Mouse (Mus musculus) gastrocnemius, adult 8-10 months (tissue): Measurements from ENCODE around the gene Spag8. TPM values are rescaled to one million over a fixed set of nuclear protein-coding genes. Genes with fewer than 3 reads are reported as not detected.

Source experiments
- DNase-seq, 2 experiments: peaks; one replicate each; pipeline ENCODE4 v3.0.0; 2022; ENCODE audit warnings: low spot score in 2 of 2
- total RNA-seq, 4 experiments: library from RNA; stranded (reverse); gene quantifications; 2 replicates each; pipeline ENCODE4 v1.2.4; 2022

Spag8 gene
- total RNA-seq, 4 experiments from 2014 or later = not detected

- no peak for DNase-seq
These were observed 668 bp downstream of the Spag8 start for GRCm38 (mm10) chr4:43652726-43653125.

GRCm38 (mm10) chr4:43649783-43650182, 3.6 kb downstream of the Spag8 start:
- DNase-seq = no peak

GRCm38 (mm10) chr4:43640491-43640890, 12.9 kb downstream of the Spag8 start:
- no peak for DNase-seq

GRCm38 (mm10) chr4:43640076-43640475, 13.3 kb downstream of the Spag8 start:
- DNase-seq = peak in 1 of 2 experiments; percentile 1

- DNase-seq = peak in 1 of 2 experiments; percentile 1
These were observed 16.6 kb downstream of the Spag8 start for GRCm38 (mm10) chr4:43636751-43637150.

GRCm38 (mm10) chr4:43634621-43635374, 18.6 kb downstream of the Spag8 start:
- peak in 1 of 2 experiments; percentile 0 for DNase-seq

- DNase-seq = no peak
These were observed 19.7 kb downstream of the Spag8 start for GRCm38 (mm10) chr4:43633736-43634135.

GRCm38 (mm10) chr4:43633296-43633695, 20.1 kb downstream of the Spag8 start:
- DNase-seq = no peak

GRCm38 (mm10) chr4:43631956-43632920, 21.2 kb downstream of the Spag8 start:
- DNase-seq = no peak

- DNase-seq = peak in 1 of 2 experiments; percentile 45
These were observed 22.1 kb downstream of the Spag8 start, which contains the start of gene Npr2 for GRCm38 (mm10) chr4:43631046-43631955. Gene Npr2, plus strand, starts transcription at chr4:43631935.

- DNase-seq = no peak
These were observed 22.7 kb downstream of the Spag8 start for GRCm38 (mm10) chr4:43630671-43631045.

GRCm38 (mm10) chr4:43630030-43630581, 23.3 kb downstream of the Spag8 start:
- peak; percentile 67 to 70 for DNase-seq

GRCm38 (mm10) chr4:43629106-43629817, 24.1 kb downstream of the Spag8 start:
- DNase-seq = no peak

- DNase-seq = no peak
These were observed 33.1 kb downstream of the Spag8 start for GRCm38 (mm10) chr4:43620146-43620778.

GRCm38 (mm10) chr4:43613060-43613730, 40.2 kb downstream of the Spag8 start:
- DNase-seq = no peak

GRCm38 (mm10) chr4:43612534-43612933, 40.9 kb downstream of the Spag8 start:
- DNase-seq = no peak

- no peak for DNase-seq
These were observed 48.4 kb downstream of the Spag8 start for GRCm38 (mm10) chr4:43604751-43605685.

- DNase-seq = no peak
These were observed 49.3 kb downstream of the Spag8 start for GRCm38 (mm10) chr4:43604099-43604498.
